Mouse (Mus musculus): ENCODE results near the gene Plbd2.

The Plbd2 gene

DNA sequence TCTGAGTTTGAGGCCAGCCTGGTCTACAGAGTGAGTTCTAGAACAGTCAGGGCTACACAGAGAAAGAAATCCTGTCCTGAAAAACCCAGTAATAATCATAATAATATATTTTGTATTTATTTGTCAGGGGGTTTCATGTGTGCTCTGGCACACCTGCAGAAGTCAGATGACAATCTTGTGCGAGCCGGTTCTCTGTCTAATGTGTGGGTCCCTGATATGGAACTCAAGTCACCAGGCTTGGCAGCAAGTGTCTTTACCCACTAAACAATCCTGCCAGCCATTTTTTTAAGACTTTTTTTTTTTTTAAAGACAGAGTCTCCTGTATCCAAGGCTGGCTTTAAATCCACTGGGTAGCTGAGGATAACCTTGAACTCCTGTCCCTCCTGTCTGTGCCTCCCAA is 30.1 kb downstream of the Plbd2 start:
- DNase-seq (ENCODE audit: low spot score in 2 of 2), result no peak

GRCm38 (mm10) chr5:120472770-120473169 is 30.7 kb downstream of the Plbd2 start, which contains the start of gene Sdsl:
Gene Sdsl, minus strand, starts transcription at chr5:120472810.
- DNase-seq (ENCODE audit: low spot score in 2 of 2), result no peak

GRCm38 (mm10) chr5:120471538-120471937 is 31.9 kb downstream of the Plbd2 start:
- no peak for DNase-seq (ENCODE audit: low spot score in 2 of 2)

- no peak for DNase-seq (ENCODE audit: low spot score in 2 of 2)
Observed at GRCm38 (mm10) chr5:120468830-120469229, 34.6 kb downstream of the Plbd2 start.

DNA sequence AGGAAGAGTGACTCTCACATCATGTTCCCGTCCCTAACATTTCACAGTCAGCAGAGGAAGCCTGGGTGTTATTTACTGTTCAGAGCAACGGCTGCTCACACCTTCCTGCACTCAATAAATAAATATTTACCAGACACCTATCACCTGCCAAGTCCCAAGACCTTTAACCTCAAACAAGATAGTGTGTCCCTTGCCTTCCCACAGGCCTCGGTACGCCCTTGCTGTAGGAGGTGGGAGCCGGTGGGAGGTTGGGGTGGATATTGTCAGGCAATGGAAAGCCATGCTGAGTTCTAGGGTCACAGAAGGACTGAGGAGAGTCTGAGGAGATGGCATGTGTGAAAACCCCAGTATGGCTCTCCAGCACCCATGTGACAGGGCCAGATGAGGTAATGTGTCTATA is 35.1 kb downstream of the Plbd2 start:
- DNase-seq (ENCODE audit: low spot score in 2 of 2), result no peak

GRCm38 (mm10) chr5:120467026-120467425 is 36.4 kb downstream of the Plbd2 start:
- no peak for DNase-seq (ENCODE audit: low spot score in 2 of 2)

DNA sequence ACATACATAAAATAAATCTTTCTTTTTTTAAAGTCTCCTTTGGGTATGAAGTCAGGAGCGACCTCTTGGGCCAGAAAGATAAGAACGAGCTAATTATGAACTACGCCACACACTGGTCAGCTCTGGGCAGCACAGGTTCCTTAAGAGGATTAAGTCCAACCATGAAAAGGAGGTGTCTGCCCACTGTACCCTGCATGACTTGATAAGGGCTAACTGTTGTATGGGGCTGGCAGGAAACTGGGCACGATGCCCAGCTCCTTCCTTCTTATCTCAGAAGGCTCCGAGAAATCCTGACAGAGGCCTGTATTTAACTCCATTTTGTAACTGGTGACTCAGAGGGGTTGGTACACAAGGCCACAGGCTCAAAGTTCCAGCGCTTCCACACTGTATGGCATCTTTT is 37.6 kb downstream of the Plbd2 start:
- peak; percentile 38 to 51 for DNase-seq (ENCODE audit: low spot score in 2 of 2)

DNA sequence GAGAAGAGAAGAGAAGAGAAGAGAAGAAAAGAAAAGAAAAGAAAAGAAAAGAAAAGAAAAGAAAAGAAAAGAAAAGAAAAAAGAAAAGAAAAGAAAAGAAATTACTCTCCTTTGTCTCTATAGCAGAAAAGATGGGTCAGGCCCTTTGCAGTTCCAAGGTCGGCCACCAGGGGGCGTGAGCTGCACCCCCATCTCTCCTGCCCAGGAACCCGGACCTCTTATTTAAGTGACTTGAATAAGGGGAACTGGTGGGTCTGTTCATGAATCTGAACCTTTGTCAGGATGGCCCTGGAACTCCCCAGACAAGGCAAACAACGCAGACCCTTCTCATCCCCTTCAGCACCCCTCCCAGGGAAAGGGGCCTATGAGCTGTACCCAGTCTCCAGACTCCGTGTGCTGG is 38.4 kb downstream of the Plbd2 start:
- peak; percentile 28 to 29 for DNase-seq (ENCODE audit: low spot score in 2 of 2)

GRCm38 (mm10) chr5:120464321-120464720 is 39.1 kb downstream of the Plbd2 start:
- no peak for DNase-seq (ENCODE audit: low spot score in 2 of 2)

GRCm38 (mm10) chr5:120461902-120462301 is 41.5 kb downstream of the Plbd2 start:
- no peak for DNase-seq (ENCODE audit: low spot score in 2 of 2)

DNA sequence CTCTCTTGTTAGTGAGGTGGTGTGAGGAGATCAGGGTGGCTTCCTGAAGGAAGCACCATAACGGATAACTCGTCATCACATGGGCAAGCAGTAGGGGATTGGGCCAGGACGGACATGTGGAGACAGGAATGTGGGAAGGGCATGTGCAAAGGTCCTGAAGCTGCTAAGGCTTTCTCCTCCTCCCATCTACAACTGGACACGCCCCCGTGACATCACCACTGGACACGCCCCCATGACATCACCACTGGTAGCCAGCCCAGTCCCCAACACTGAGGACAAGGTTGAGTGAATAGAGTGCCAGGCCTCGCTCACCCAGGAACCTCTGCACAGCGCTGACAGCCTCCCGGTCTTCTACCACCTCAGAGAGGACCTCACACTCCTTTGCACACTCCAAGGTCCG is 44.3 kb downstream of the Plbd2 start:
- DNase-seq (ENCODE audit: low spot score in 2 of 2), result no peak

- peak in 1 of 2 experiments; percentile 38 for DNase-seq (ENCODE audit: low spot score in 2 of 2)
Observed at GRCm38 (mm10) chr5:120457628-120458027, 45.8 kb downstream of the Plbd2 start.

DNA sequence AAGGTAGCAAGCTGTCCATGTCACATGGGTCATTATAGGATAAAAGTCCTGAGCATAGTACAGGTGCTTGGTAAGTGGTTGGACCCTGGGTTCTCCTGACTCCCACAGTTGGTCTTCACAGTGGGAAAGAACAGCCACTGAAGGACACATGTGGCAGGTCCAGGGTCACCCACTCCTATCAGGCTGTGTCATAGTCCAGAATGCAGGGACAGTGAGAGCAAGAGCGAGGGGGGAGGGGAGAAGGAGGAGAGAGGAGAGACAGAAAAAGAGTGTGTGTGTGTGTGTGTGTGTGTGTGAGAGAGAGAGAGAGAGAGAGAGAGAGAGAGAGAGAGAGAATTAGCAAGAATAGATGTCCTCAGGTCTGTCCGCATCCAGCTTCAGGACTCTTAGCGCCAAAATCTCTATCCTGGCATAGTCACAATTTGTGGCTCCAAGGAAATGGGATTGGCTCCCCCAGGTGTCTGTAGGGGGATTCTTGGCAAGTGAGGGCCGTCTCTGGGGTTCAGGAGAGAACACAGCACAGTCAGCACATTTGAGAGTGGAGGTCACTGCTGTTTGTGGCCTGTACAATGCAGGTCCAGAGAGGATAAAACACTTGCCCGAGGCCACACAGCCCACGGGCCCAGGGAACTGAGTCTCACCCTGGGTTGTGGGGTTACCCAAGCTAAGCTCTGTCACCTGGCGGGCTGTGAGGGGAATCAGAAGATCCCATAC is 46.4 kb downstream of the Plbd2 start:
- DNase-seq (ENCODE audit: low spot score in 2 of 2), result no peak

DNA sequence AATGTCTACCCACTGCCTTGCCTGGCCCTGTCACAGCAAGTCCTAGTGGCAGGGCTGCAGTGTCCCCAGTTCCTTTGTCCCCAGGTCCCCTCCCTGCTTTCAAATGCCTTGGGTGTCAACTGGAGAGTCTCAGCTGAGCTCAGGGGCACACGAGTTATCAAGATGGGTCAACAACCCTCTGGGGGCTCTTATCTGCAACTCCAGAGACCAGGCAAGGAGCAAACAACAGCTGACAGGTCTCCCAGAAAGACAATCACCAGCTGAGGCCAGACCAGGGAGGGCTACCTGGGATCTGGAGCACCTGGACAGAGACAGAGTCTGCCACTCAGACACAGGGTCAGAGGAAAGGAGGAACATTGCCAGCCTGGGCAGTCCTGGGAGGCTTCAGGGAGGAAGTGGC is 47.2 kb downstream of the Plbd2 start:
- DNase-seq (ENCODE audit: low spot score in 2 of 2), result no peak

- DNase-seq (ENCODE audit: low spot score in 2 of 2), result no peak
Observed at GRCm38 (mm10) chr5:120454756-120455337, 48.6 kb downstream of the Plbd2 start.

- no peak for DNase-seq (ENCODE audit: low spot score in 2 of 2)
Observed at GRCm38 (mm10) chr5:120447305-120447704, 56.1 kb downstream of the Plbd2 start.

GRCm38 (mm10) chr5:120440733-120441132 is 62.7 kb downstream of the Plbd2 start:
- DNase-seq (ENCODE audit: low spot score in 2 of 2), result peak; percentile 47 to 66

DNA sequence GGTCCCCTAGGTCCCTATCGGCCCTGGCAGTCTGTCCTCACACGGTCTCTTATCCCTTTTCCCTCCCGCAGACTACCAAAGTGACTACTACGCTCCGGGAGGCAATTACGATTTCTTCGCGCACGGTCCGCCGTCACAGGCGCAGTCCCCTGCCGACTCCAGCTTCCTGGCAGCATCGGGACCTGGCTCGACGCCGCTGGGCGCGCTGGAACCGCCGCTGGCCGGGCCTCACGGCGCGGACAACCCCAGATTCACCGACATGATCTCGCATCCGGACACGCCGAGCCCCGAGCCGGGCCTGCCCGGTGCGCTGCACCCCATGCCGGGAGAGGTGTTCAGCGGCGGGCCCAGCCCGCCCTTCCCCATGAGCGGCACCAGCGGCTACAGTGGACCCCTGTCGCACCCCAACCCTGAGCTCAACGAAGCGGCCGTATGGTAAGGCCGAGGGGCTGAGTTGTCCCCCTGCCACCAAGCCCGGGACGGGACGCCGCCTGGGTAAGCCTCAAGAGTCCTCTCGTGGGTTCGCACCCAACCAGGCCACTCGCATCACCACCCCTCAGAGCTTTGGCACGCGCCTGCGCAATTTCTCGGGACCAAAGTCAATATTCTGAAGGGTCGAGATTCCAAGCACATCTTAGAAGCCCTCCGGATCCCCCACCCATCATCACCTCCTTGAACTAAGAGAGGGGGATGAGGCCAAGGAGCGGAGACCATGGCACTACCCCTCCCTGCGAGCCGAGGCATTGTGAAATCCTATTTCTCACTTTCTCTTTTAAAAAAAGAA is 63.3 kb downstream of the Plbd2 start:
- no peak for DNase-seq (ENCODE audit: low spot score in 2 of 2)

DNA sequence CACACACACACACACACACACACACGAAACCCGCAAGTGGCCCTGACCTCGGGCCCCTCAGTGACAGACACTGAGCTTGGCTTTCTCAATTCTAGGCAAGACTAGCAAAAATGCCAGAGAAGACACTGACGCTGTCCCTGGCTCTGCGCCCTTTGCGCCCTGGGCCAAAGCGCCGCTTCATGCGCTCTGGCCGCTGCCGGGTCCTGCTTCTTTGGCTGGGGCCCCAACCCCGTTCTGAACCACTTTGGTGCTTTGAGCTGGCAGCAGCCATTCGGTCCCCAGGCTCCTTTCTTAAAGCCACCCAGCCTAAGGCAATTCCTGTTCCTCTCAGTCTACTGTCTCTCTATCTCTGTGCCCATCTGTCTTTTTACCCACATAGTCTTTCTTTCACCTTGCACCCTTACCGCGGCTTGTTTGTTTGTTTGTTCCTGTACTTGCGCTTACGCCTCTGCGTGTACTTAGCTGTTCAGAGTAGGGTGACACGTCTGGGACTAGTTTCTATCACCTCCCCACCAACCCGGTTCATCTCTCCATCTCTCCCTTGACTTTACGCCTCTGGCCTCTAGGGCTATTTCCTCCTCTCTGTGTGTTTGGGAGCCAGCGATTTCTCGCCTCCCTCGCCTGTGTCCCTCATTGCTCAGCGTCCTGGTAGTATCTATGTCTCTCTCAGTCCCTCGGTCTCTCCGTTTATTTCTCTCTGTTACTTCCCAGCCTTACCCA is 64.3 kb downstream of the Plbd2 start:
- DNase-seq (ENCODE audit: low spot score in 2 of 2), result no peak

DNA sequence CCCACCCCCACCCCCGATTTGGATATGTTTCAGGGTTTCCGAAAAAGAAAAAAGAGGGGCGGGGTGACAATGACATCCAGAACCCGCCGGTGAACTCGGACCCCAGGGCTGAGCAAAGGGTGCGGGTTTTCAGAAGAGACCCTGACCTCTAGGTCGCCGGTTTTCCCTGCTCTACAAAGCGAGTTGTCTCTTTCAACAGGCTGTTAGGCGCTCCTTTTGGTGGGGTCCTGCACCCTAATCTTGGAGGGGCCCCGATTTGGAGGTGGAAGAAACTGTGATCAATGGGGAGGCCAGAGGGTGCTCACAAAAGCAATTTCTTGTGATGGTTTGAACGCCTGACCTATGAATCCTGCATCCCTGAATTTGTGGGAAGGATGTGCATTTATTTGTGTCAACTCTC is 65.0 kb downstream of the Plbd2 start:
- DNase-seq (ENCODE audit: low spot score in 2 of 2), result no peak

DNA sequence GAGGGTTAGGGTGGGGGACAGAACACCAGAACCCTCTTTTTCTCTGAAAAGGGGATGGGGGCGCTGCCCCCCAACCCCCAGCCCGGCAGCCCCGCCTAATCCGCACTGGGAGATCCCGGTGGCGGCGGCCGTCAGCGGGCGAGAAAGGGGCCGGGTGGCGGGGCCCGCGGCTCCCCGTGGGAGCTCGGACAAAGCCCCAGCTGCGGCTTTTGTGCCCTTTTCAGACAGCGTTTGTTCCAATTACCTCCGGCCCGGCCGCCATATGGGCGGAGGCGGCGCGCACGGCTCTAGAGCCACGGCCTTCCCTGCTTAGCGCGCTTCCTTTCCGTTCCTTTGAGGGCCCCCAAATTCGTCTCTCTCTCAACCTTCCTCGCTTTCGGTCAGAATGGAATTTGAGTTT is 65.4 kb downstream of the Plbd2 start:
- no peak for DNase-seq (ENCODE audit: low spot score in 2 of 2)

- no peak for DNase-seq (ENCODE audit: low spot score in 2 of 2)
Observed at GRCm38 (mm10) chr5:120437539-120437938, 65.9 kb downstream of the Plbd2 start.

Data from spleen, postnatal 36 days (tissue).